Mouse (Mus musculus): Measurements from ENCODE around the gene Med13l.
A peak's percentile ranks its signal among the peaks of the same experiment; 100 is the strongest.

Med13l gene

GRCm38 (mm10) chr5:118556387-118556937 is 4.0 kb upstream of the Med13l start:
- no peak for DNase-seq (ENCODE audit: low spot score)

GRCm38 (mm10) chr5:118558841-118559240 is 1.6 kb upstream of the Med13l start:
- DNase-seq (ENCODE audit: low spot score) = no peak

GRCm38 (mm10) chr5:118559584-118560384 is 695 bp upstream of the Med13l start:
- DNase-seq (ENCODE audit: low spot score) = peak; percentile 87

GRCm38 (mm10) chr5:118561086-118561987 is 858 bp downstream of the Med13l start:
- peak; percentile 53 for DNase-seq (ENCODE audit: low spot score)

GRCm38 (mm10) chr5:118562206-118562605 is 1.7 kb downstream of the Med13l start:
- no peak for DNase-seq (ENCODE audit: low spot score)

- DNase-seq (ENCODE audit: low spot score) = no peak
These were observed 3.1 kb downstream of the Med13l start for GRCm38 (mm10) chr5:118563590-118563989.

- no peak for DNase-seq (ENCODE audit: low spot score)
These were observed 6.9 kb downstream of the Med13l start for GRCm38 (mm10) chr5:118567395-118567794.

GRCm38 (mm10) chr5:118569017-118569416 is 8.5 kb downstream of the Med13l start:
- DNase-seq (ENCODE audit: low spot score) = no peak

- DNase-seq (ENCODE audit: low spot score) = no peak
These were observed 9.4 kb downstream of the Med13l start for GRCm38 (mm10) chr5:118569606-118570580.

GRCm38 (mm10) chr5:118571504-118571903 is 11.0 kb downstream of the Med13l start:
- DNase-seq (ENCODE audit: low spot score) = no peak

- peak; percentile 62 for DNase-seq (ENCODE audit: low spot score)
These were observed 13.8 kb downstream of the Med13l start for GRCm38 (mm10) chr5:118574236-118574635.

GRCm38 (mm10) chr5:118574997-118575396 is 14.5 kb downstream of the Med13l start:
- no peak for DNase-seq (ENCODE audit: low spot score)

GRCm38 (mm10) chr5:118575909-118576308 is 15.4 kb downstream of the Med13l start:
- no peak for DNase-seq (ENCODE audit: low spot score)

- no peak for DNase-seq (ENCODE audit: low spot score)
These were observed 16.3 kb downstream of the Med13l start for GRCm38 (mm10) chr5:118576731-118577130.

- no peak for DNase-seq (ENCODE audit: low spot score)
These were observed 24.9 kb downstream of the Med13l start for GRCm38 (mm10) chr5:118585355-118585754.

- no peak for DNase-seq (ENCODE audit: low spot score)
These were observed 26.1 kb downstream of the Med13l start for GRCm38 (mm10) chr5:118586560-118586959.

GRCm38 (mm10) chr5:118588381-118588925 is 28.0 kb downstream of the Med13l start:
- DNase-seq (ENCODE audit: low spot score) = no peak

GRCm38 (mm10) chr5:118589186-118589892 is 28.9 kb downstream of the Med13l start:
- no peak for DNase-seq (ENCODE audit: low spot score)

- DNase-seq (ENCODE audit: low spot score) = no peak
These were observed 30.4 kb downstream of the Med13l start for GRCm38 (mm10) chr5:118590868-118591267.

GRCm38 (mm10) chr5:118591826-118592499 is 31.5 kb downstream of the Med13l start:
- no peak for DNase-seq (ENCODE audit: low spot score)

Measured in MN1 (cell line).